Mouse (Mus musculus) forebrain, embryonic 15.5 days (tissue): ENCODE data around the gene Gdf5. TPM values are rescaled to one million over a fixed set of nuclear protein-coding genes. Genes with fewer than 3 reads are reported as not detected.

Experiments
- ATAC-seq: fragments of 200-750 bp; cut with Nextera tagmentation; replicated peaks from 2 replicates; pipeline ENCODE4 v1.8.0; 2017; ENCODE audit warnings: mild to moderate bottlenecking, moderate TSS enrichment, moderate library complexity
- H3K27ac ChIP-seq: fragments of 300-500 bp; sonication (generic); replicated peaks from 2 replicates; pipeline ENCODE4 v1.5.1; 2015; ENCODE audit warnings: mild to moderate bottlenecking, inconsistent platforms
- H3K27me3 ChIP-seq: fragments of 300-500 bp; sonication (generic); 2 replicates; pipeline ENCODE4 v1.6.1; 2015; ENCODE audit warnings: inconsistent platforms
- H3K36me3 ChIP-seq: fragments of 300-500 bp; sonication (generic); 2 replicates; pipeline ENCODE4 v1.6.1; 2015; ENCODE audit warnings: mild to moderate bottlenecking, inconsistent platforms
- H3K4me1 ChIP-seq: fragments of 300-500 bp; sonication (generic); 2 replicates; pipeline ENCODE4 v1.6.1; 2015; ENCODE audit warnings: inconsistent platforms
- H3K4me2 ChIP-seq: fragments of 300-500 bp; sonication (generic); replicated peaks from 2 replicates; pipeline ENCODE4 v1.6.1; 2015; ENCODE audit warnings: mild to moderate bottlenecking, inconsistent platforms
- H3K4me3 ChIP-seq: fragments of 300-500 bp; sonication (generic); 2 replicates; pipeline ENCODE4 v1.5.1; 2015; ENCODE audit warnings: mild to moderate bottlenecking, inconsistent platforms
- H3K9ac ChIP-seq: fragments of 300-500 bp; sonication (generic); replicated peaks from 2 replicates; pipeline ENCODE4 v1.6.1; 2015; ENCODE audit warnings: mild to moderate bottlenecking, inconsistent platforms
- H3K9me3 ChIP-seq: fragments of 300-500 bp; sonication (generic); 2 replicates; pipeline ENCODE4 v1.6.1; 2016; ENCODE audit warnings: inconsistent platforms
- WGBS: fragments of 180-500 bp; shearing (Covaris S2); methylation state at CpG from one replicate; pipeline ENCODE4 v1.1.7; 2015; ENCODE audit warnings: mixed read lengths; 5-methylcytosine and 5-hydroxymethylcytosine counted together
- polyA plus RNA-seq: library from polyadenylated mRNA; unstranded; fragments of >200 nt; fragmentation: Nextera tagmentation; extraction: Ambion mirVana; gene quantifications from 2 replicates; pipeline ENCODE4 v1.2.1, GENCODE M21; 2015

Gdf5 gene
- polyA plus RNA-seq, 1 experiment from 2014 or later = 4.3 TPM

DNA sequence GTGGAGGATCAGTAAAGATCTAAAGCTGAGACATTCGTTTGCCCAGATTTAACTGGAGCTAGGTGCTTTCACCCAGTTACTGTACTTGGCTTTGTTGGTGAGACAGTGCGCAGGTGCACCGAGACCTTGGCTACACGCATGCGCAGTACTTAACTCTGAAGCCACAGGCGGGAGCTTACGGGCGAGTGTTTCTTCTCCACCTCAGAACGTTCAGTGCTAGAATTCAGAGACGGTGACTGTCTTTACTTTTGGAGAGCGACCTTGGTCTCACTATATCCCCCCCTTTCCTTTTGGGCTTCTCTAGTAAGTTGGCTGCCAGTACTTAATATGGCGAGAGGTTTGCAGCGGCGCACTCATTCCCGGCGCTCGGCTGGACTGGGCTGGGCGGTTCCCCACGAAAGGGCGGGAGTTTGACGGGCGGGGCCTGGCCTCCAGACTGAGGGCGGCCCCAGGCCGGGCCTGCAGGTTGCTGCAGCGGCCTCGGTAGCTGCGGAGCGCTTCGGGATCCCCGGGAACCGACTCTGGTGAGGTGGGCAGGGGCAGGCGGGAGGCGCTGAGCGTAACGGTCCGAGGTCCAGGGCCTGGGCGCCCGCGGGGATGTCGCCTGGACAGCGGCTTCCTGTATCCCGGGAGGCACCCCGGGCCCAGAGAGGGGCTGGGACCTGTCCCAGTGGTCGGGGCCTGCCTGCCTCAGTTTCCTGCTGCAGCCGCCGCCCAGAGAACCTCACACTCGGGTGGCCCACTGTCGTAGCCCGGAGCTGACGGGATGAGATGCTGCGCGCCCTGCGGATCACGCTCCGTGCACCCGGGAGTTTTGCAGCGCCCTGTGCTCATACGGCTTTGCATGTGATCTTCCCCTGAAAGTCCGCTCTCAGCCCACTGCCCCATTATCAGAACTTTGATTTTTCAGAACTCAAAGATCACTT lies 11.2 kb upstream of the Gdf5 start, which contains the start of gene Cep250:
TSS of gene Cep250 (plus strand) at position 325 of the 926 bp plus-strand sequence.
- Histone ChIP-seq H3K9ac (peak within 1 kb of the TSS; percentile 78), H3K9me3 (no peaks in the 10 kb centered on the region), H3K27me3 (0 out of 2 replicates have a peak, but pooled peaks cover 3% of the 10 kb centered on the region), H3K4me3 (peak within 1 kb of the TSS; percentile 61), H3K4me1 (peaks cover 18% of the 10 kb centered on the region), H3K27ac (peak within 1 kb of the TSS; percentile 92), H3K4me2 (peak within 1 kb of the TSS; percentile 60), H3K36me3 (no peaks in the 10 kb centered on the region; the same call in 1 of the 2 replicates)
- WGBS = 1% methylated on average over 59 of the region's 59 CpGs
- peak; percentile 97 for ATAC-seq

DNA sequence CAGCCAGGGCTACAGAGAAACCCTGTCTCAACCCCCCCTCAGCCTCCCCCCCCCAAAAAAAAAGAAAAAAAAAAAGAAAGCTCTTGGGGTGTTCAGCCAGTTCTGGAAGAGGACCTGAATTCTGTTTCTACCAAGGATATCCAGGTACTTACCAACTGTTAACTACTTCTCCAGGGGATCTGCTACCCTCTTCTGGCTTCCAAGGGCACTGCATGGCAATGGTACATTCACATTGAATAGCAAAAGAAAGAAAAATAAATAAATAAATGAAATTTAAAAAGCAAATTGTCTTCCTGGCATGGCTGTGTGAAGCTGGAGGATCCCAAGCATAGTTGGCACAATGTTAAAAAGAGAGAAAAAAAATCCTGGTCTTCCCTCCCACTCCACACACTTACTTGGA lies 6.8 kb upstream of the Gdf5 start:
- Histone ChIP-seq H3K9me3 (no peaks in the 10 kb centered on the region), H3K9ac (no peak overlapping the region), H3K36me3 (no peaks in the 10 kb centered on the region), H3K27ac (no peak overlapping the region), H3K4me3 (no peak overlapping the region), H3K4me2 (no peak overlapping the region), H3K27me3 (0 out of 2 replicates have a peak, but pooled peaks cover 3% of the 10 kb centered on the region), H3K4me1 (peaks cover 2% of the 10 kb centered on the region)
- no peak for ATAC-seq

DNA sequence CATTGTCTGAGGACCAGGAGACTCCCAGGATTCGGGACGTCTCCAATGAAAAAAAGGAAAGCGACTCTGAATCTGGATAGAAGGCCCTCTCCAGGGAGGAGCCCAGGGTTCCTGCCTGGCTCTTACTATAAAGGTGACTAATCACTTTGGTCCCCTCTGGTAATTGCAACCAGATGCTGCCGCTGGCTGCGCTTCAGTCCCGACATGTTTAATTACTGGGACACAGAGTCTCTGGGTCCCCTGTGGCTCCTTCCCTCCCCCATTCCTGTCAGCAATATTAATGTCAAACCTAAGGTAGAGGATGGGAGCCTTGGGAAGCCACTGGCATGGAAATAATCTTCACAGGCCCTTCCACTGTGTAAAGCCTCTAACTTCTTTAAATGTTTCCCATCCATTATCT lies 4.2 kb upstream of the Gdf5 start:
- no peak for ATAC-seq
- Histone ChIP-seq H3K4me3 (no peak overlapping the region), H3K36me3 (no peaks in the 10 kb centered on the region), H3K4me1 (peaks cover 10% of the 10 kb centered on the region; the same call in 1 of the 2 replicates), H3K9ac (no peak overlapping the region), H3K27me3 (0 out of 2 replicates have a peak, but pooled peaks cover 3% of the 10 kb centered on the region), H3K4me2 (no peak overlapping the region), H3K27ac (no peak overlapping the region), H3K9me3 (no peaks in the 10 kb centered on the region)
- 21% methylated on average over 6 of the region's 6 CpGs for WGBS

DNA sequence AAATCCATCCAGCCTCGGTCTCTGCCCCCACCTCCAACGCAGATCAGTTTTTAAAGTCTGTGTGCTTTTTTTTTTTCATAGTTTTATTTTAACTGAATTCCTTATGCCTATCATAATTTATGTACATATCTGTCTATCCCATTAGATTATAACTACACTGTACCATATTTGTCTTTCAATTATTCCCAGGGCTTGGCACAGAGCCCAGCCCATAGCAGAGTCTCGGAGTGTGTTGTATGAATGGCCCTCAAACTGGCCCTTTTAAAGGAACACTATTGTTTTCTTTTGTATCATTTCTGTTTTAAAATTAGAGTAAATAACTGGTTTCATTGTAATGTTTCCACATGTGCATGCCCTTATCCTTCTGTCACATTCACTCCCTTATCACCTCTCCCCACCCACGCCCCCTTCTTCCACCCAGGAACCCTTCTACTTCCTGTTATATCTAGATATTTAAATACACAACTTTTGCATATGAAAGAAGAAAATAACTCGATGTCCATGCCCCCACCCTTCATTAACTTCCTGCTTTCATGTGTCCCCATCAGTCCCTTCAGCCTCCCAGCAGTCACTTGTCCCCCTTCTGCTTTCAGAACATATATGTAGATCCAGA lies 2.3 kb upstream of the Gdf5 start:
- Histone ChIP-seq H3K9ac (no peak overlapping the region), H3K4me3 (no peak overlapping the region), H3K9me3 (no peaks in the 10 kb centered on the region), H3K27me3 (no peaks in the 10 kb centered on the region), H3K36me3 (no peaks in the 10 kb centered on the region), H3K4me2 (no peak overlapping the region), H3K27ac (no peak overlapping the region), H3K4me1 (peaks cover 21% of the 10 kb centered on the region)
- 49% methylated on average over 5 of the region's 5 CpGs for WGBS
- no peak for ATAC-seq

DNA sequence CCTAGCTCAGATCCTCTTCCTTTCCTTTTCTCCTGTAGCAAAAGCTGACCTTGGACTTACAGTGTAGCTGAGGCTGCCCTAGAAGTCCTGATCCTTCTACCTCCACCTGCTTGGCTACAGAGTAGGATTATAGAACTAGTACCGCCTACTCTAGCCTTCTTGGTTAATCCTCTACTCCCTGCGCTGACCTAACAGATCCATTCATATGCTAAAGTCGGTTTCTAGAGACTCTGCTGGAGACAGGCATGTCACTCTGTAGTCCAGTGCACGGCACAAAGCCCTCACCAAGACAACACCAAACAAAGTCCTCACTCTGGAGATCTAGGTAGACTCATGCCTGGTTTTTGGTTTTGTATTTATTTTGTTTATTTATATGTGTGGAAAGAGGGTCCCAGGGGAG lies 1.3 kb upstream of the Gdf5 start:
- H3K9ac ChIP-seq = no peak overlapping the region
- no peak overlapping the region for H3K4me2 ChIP-seq
- H3K27me3 ChIP-seq = no peaks in the 10 kb centered on the region
- no peak overlapping the region for H3K4me3 ChIP-seq
- ATAC-seq = no peak
- no peaks in the 10 kb centered on the region for H3K36me3 ChIP-seq
- 5% methylated on average over 4 of the region's 4 CpGs for WGBS
- H3K27ac ChIP-seq = no peak overlapping the region
- no peaks in the 10 kb centered on the region for H3K9me3 ChIP-seq
- H3K4me1 ChIP-seq = peaks cover 21% of the 10 kb centered on the region

DNA sequence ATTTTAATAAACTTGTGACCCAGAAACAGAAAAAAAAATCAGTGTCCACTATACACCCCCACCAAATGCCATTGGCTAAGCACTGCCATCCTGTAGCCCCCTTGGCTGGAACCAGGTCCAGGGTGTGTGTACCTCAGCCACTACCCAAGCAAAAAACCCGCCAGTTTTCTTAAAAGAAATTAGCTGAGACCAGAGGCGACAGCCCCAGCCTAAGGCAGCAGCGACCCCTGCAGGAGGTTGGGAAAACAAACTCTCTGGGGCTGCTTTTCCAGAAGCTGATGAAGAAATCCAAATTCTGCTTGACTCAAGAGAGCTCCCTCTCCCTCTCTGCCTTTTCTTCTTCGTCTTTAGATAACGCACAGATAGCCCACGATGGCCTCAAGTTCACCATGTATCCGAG lies 902 bp upstream of the Gdf5 start:
- Histone ChIP-seq H3K4me3 (no peak overlapping the region), H3K36me3 (no peaks in the 10 kb centered on the region), H3K27ac (no peak overlapping the region), H3K4me1 (peaks cover 21% of the 10 kb centered on the region), H3K9me3 (no peaks in the 10 kb centered on the region), H3K4me2 (no peak overlapping the region), H3K9ac (no peak overlapping the region), H3K27me3 (no peaks in the 10 kb centered on the region)
- no peak for ATAC-seq
- 2% methylated on average over 7 of the region's 7 CpGs for WGBS

DNA sequence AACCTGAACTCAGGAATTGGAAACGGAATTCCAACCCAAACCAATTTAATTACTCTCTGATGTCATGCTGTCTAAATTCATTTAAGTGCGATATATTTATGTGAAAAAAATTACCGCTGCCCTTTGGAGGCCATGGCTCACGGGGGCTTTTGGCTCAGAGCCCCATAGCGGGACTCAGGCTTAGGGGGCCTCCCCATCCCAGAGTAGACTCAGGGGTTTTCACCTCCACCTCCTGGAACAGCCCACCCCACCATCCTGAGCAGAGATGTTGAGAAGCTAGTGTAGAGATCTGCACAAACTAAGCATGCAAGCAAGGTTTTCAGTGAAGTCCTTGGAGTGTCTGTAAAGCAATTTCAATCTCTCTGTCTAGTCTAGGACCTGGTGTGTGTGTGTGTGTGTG lies 413 bp upstream of the Gdf5 start:
- Histone ChIP-seq H3K27ac (no peak overlapping the region), H3K4me1 (peaks cover 21% of the 10 kb centered on the region), H3K27me3 (no peaks in the 10 kb centered on the region), H3K36me3 (no peaks in the 10 kb centered on the region), H3K9ac (no peak overlapping the region), H3K4me3 (no peak overlapping the region), H3K9me3 (no peaks in the 10 kb centered on the region), H3K4me2 (peak overlapping the region; percentile 21; the same call in 1 of the 2 replicates)
- ATAC-seq = no peak
- 38% methylated on average over 5 of the region's 5 CpGs for WGBS

DNA sequence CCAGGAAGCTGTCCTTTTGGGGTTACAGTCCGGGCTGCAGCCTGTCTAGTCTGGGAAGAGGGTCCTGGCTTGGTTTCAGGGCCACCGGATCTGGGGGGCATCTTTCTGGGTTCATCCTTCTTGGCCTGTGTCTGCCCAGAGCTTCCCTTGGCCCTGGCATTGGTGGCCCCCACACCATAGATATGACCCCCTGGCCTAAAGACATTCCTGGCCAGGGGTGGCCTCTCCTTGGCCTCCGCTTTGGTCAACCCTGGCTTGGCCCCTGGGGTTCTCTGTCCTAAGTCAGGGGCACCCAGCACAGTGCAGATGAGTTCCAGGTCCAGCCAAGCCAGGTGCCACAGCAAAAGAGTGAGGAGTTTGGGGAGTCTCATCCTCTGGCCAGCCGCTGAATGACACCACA lies 482 bp downstream of the Gdf5 start:
- Histone ChIP-seq H3K9ac (no peak overlapping the region), H3K4me2 (0 out of 2 replicates have a peak overlapping the region, but pooled peaks have one; percentile 21), H3K4me3 (no peak overlapping the region), H3K36me3 (no peaks in the 10 kb centered on the region), H3K27me3 (no peaks in the 10 kb centered on the region), H3K9me3 (no peaks in the 10 kb centered on the region), H3K4me1 (peaks cover 21% of the 10 kb centered on the region), H3K27ac (no peak overlapping the region; the same call in 1 of the 2 replicates)
- 79% methylated on average over 4 of the region's 4 CpGs for WGBS
- ATAC-seq = no peak

DNA sequence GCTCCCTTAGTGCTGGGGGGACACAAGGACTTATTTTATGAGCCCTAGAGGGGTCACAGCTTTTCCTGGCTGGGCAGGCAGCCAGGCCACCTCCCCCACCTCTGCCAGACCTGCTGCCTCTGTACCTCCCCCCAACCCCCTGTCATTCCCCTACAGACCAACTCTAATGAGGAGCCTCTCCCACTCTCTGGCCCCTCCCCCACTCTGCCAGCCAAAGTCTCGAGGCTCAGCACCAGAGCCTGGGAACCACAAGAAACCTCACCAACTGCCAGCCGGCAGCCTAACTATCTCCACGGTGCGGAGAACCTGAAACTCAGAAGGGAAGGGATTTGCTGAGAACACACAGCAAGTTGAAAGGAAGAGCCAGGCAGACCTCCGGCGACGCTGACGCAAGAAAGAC lies 1.7 kb downstream of the Gdf5 start:
- no peak overlapping the region for H3K4me3 ChIP-seq
- peaks cover 21% of the 10 kb centered on the region for H3K4me1 ChIP-seq
- H3K27ac ChIP-seq = no peak overlapping the region
- H3K36me3 ChIP-seq = no peaks in the 10 kb centered on the region
- 0 out of 2 replicates have a peak overlapping the region, but pooled peaks have one; percentile 24 for H3K4me2 ChIP-seq
- H3K27me3 ChIP-seq = no peaks in the 10 kb centered on the region
- H3K9ac ChIP-seq = no peak overlapping the region
- WGBS = 2% methylated on average over 8 of the region's 8 CpGs
- ATAC-seq = no peak
- no peaks in the 10 kb centered on the region for H3K9me3 ChIP-seq

DNA sequence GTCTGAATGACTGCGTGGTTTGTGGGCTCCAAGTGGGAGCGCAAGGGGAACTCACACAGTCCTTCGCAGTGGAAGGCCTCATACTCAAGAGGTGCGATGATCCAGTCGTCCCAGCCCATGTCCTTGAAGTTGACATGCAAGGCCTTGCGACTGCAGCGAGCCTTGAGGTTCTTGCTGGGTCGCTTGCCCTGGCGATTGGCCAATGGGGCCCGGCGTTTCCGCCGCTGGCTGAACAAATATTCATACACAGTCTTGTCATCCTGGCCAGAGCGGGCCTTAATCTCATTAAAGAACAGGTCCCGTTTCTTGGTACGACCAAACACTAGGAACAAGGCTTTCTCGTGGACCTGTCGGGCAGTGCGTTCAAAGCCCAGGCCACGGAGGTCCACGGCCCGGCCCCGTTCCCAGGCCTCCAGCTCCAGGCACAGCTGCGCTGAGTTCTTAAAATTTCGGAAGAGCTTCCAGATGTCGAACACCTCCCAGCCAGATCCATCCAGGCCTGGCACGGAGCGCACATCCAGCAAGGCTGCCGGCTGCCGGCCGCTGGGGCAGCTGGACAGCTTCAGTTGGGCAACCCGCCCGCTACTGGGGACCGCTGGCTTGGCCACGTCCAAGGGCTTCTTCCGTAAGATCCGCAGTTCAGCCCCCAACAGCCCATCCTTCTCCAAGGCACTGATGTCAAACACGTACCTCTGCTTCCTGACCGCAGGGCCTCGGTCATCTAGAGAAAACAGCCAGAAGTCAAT lies 3.3 kb downstream of the Gdf5 start:
- no peak overlapping the region for H3K4me3 ChIP-seq
- ATAC-seq = no peak
- H3K27ac ChIP-seq = no peak overlapping the region
- H3K9ac ChIP-seq = no peak overlapping the region
- 93% methylated on average over 40 of the region's 40 CpGs for WGBS
- H3K4me1 ChIP-seq = peaks cover 21% of the 10 kb centered on the region
- H3K9me3 ChIP-seq = no peaks in the 10 kb centered on the region
- H3K36me3 ChIP-seq = no peaks in the 10 kb centered on the region
- no peaks in the 10 kb centered on the region for H3K27me3 ChIP-seq
- H3K4me2 ChIP-seq = no peak overlapping the region

DNA sequence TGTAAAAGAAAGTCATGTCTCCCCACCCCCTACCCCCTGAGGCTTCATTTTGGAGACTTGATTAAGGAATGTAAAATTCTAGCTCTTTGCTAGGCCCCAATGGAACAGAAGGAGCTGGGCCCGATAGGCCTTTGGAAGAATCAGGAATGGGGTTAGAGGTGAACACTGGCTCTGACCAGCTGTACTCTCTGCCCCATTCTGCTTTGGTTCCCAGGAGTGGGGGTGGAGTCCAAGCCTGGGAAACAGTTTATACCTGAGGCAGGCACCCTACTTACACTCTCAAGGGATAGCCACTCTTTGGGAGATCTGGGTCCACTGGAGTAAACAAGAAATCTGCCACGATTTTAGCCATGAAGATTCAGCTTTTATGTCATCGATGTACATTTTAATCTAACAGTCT lies 4.5 kb downstream of the Gdf5 start, which contains the start of gene Gm15557:
TSS of gene Gm15557 (plus strand) at position 48 of the 400 bp plus-strand sequence.
- Histone ChIP-seq H3K4me3 (no peak within 1 kb of the TSS), H3K9me3 (no peaks in the 10 kb centered on the region), H3K27ac (no peak within 1 kb of the TSS), H3K4me1 (peaks cover 21% of the 10 kb centered on the region), H3K9ac (no peak within 1 kb of the TSS), H3K27me3 (no peaks in the 10 kb centered on the region), H3K4me2 (no peak within 1 kb of the TSS), H3K36me3 (no peaks in the 10 kb centered on the region)
- WGBS = 82% methylated on average over 3 of the region's 3 CpGs
- no peak for ATAC-seq
